Mouse (Mus musculus) forebrain, embryonic 15.5 days (tissue): Measurements from ENCODE around the gene Gatad1. TPM values are rescaled to one million over a fixed set of nuclear protein-coding genes. Genes with fewer than 3 reads are reported as not detected.

ENCODE experiments used
- ATAC-seq: fragments of 200-750 bp; cut with Nextera tagmentation; replicated peaks from 2 replicates; pipeline ENCODE4 v1.8.0; 2017; ENCODE audit warnings: mild to moderate bottlenecking, moderate TSS enrichment, moderate library complexity
- H3K27ac ChIP-seq: fragments of 300-500 bp; sonication (generic); replicated peaks from 2 replicates; pipeline ENCODE4 v1.5.1; 2015; ENCODE audit warnings: mild to moderate bottlenecking, inconsistent platforms
- H3K27me3 ChIP-seq: fragments of 300-500 bp; sonication (generic); 2 replicates; pipeline ENCODE4 v1.6.1; 2015; ENCODE audit warnings: inconsistent platforms
- H3K36me3 ChIP-seq: fragments of 300-500 bp; sonication (generic); 2 replicates; pipeline ENCODE4 v1.6.1; 2015; ENCODE audit warnings: mild to moderate bottlenecking, inconsistent platforms
- H3K4me1 ChIP-seq: fragments of 300-500 bp; sonication (generic); 2 replicates; pipeline ENCODE4 v1.6.1; 2015; ENCODE audit warnings: inconsistent platforms
- H3K4me2 ChIP-seq: fragments of 300-500 bp; sonication (generic); replicated peaks from 2 replicates; pipeline ENCODE4 v1.6.1; 2015; ENCODE audit warnings: mild to moderate bottlenecking, inconsistent platforms
- H3K4me3 ChIP-seq: fragments of 300-500 bp; sonication (generic); 2 replicates; pipeline ENCODE4 v1.5.1; 2015; ENCODE audit warnings: mild to moderate bottlenecking, inconsistent platforms
- H3K9ac ChIP-seq: fragments of 300-500 bp; sonication (generic); replicated peaks from 2 replicates; pipeline ENCODE4 v1.6.1; 2015; ENCODE audit warnings: mild to moderate bottlenecking, inconsistent platforms
- H3K9me3 ChIP-seq: fragments of 300-500 bp; sonication (generic); 2 replicates; pipeline ENCODE4 v1.6.1; 2016; ENCODE audit warnings: inconsistent platforms
- WGBS: fragments of 180-500 bp; shearing (Covaris S2); methylation state at CpG from one replicate; pipeline ENCODE4 v1.1.7; 2015; ENCODE audit warnings: mixed read lengths; 5-methylcytosine and 5-hydroxymethylcytosine counted together
- polyA plus RNA-seq: library from polyadenylated mRNA; unstranded; fragments of >200 nt; fragmentation: Nextera tagmentation; extraction: Ambion mirVana; gene quantifications from 2 replicates; pipeline ENCODE4 v1.2.1, GENCODE M21; 2015

Gene Gatad1
- polyA plus RNA-seq, 1 experiment from 2014 or later: 58.6 TPM

GRCm38 (mm10) chr5:3651621-3652020, 5.4 kb downstream of the Gatad1 start:
- no peak overlapping the region for H3K27ac ChIP-seq
- H3K9me3 ChIP-seq: no peaks in the 10 kb centered on the region
- WGBS: 91% methylated on average over 5 of the region's 5 CpGs
- H3K9ac ChIP-seq: no peak overlapping the region
- ATAC-seq: no peak
- no peaks in the 10 kb centered on the region for H3K36me3 ChIP-seq
- H3K27me3 ChIP-seq: no peaks in the 10 kb centered on the region
- peaks cover 5% of the 10 kb centered on the region for H3K4me1 ChIP-seq
- no peak overlapping the region for H3K4me3 ChIP-seq
- no peak overlapping the region for H3K4me2 ChIP-seq

GRCm38 (mm10) chr5:3650881-3651280, 6.1 kb downstream of the Gatad1 start, which contains the start of gene Tmbim7:
TSS of gene Tmbim7 (plus strand) at chr5:3651181.
- Histone ChIP-seq H3K36me3 (no peaks in the 10 kb centered on the region), H3K27me3 (no peaks in the 10 kb centered on the region), H3K9ac (no peak within 1 kb of the TSS), H3K27ac (no peak within 1 kb of the TSS), H3K4me1 (peaks cover 8% of the 10 kb centered on the region), H3K9me3 (no peaks in the 10 kb centered on the region), H3K4me2 (no peak within 1 kb of the TSS), H3K4me3 (no peak within 1 kb of the TSS)
- no peak for ATAC-seq
- WGBS: 63% methylated on average over 6 of the region's 6 CpGs

- Histone ChIP-seq H3K9ac (no peak overlapping the region), H3K4me2 (no peak overlapping the region), H3K27me3 (no peaks in the 10 kb centered on the region), H3K4me3 (no peak overlapping the region), H3K27ac (no peak overlapping the region), H3K4me1 (peaks cover 15% of the 10 kb centered on the region), H3K36me3 (peaks cover 9% of the 10 kb centered on the region), H3K9me3 (no peaks in the 10 kb centered on the region)
- WGBS: 72% methylated on average over 4 of the region's 4 CpGs
- ATAC-seq: no peak
Observed at GRCm38 (mm10) chr5:3648849-3649210, 8.2 kb downstream of the Gatad1 start.

- H3K4me3 ChIP-seq: peak overlapping the region; percentile 93; the same call in 1 of the 2 replicates
Observed at GRCm38 (mm10) chr5:3648206-3648848, 8.7 kb downstream of the Gatad1 start.

GRCm38 (mm10) chr5:3647708-3648121, 9.3 kb downstream of the Gatad1 start:
- H3K4me1 ChIP-seq: peaks cover 15% of the 10 kb centered on the region
- peak overlapping the region; percentile 84 for H3K9ac ChIP-seq
- 0% methylated on average over 24 of the region's 46 CpGs for WGBS
- peak overlapping the region; percentile 49 for H3K4me2 ChIP-seq
- no peaks in the 10 kb centered on the region for H3K27me3 ChIP-seq
- peak overlapping the region; percentile 93 for H3K4me3 ChIP-seq
- H3K9me3 ChIP-seq: no peaks in the 10 kb centered on the region
- ATAC-seq: peak; percentile 96
- peak overlapping the region; percentile 85 for H3K27ac ChIP-seq
- H3K36me3 ChIP-seq: peaks cover 15% of the 10 kb centered on the region

More at GRCm38 (mm10) chr5:3648206-3648848, 8.7 kb downstream of the Gatad1 start:
- Histone ChIP-seq H3K27ac (no peak overlapping the region), H3K27me3 (no peaks in the 10 kb centered on the region), H3K4me1 (peaks cover 15% of the 10 kb centered on the region), H3K9me3 (no peaks in the 10 kb centered on the region), H3K4me2 (peak overlapping the region; percentile 49; the same call in 1 of the 2 replicates), H3K36me3 (peaks cover 11% of the 10 kb centered on the region), H3K9ac (no peak overlapping the region)
- WGBS: 58% methylated on average over 4 of the region's 4 CpGs
- ATAC-seq: peak; percentile 11

- H3K9ac ChIP-seq: peak overlapping the region; percentile 84
- no peaks in the 10 kb centered on the region for H3K9me3 ChIP-seq
- H3K4me1 ChIP-seq: peaks cover 15% of the 10 kb centered on the region
- no peaks in the 10 kb centered on the region for H3K27me3 ChIP-seq
- H3K4me3 ChIP-seq: peak overlapping the region; percentile 93
- under 1% methylated on average over 60 of the region's 60 CpGs for WGBS
- ATAC-seq: peak; percentile 87
- H3K36me3 ChIP-seq: peaks cover 19% of the 10 kb centered on the region
- peak overlapping the region; percentile 49 for H3K4me2 ChIP-seq
- peak overlapping the region; percentile 85 for H3K27ac ChIP-seq
Observed at GRCm38 (mm10) chr5:3646991-3647707, 9.8 kb downstream of the Gatad1 start.

GRCm38 (mm10) chr5:3646539-3646938, 10.4 kb downstream of the Gatad1 start:
- Histone ChIP-seq H3K27me3 (no peaks in the 10 kb centered on the region), H3K36me3 (peaks cover 22% of the 10 kb centered on the region), H3K27ac (no peak overlapping the region), H3K4me1 (peaks cover 15% of the 10 kb centered on the region), H3K9me3 (no peaks in the 10 kb centered on the region), H3K4me2 (peak overlapping the region; percentile 49), H3K9ac (peak overlapping the region; percentile 84; the same call in 1 of the 2 replicates), H3K4me3 (peak overlapping the region; percentile 93)
- 22% methylated on average over 6 of the region's 6 CpGs for WGBS
- ATAC-seq: no peak

- H3K9ac ChIP-seq: 0 out of 2 replicates have a peak overlapping the region, but pooled peaks have one; percentile 4
- WGBS: 87% methylated on average over 6 of the region's 6 CpGs
- H3K27ac ChIP-seq: no peak overlapping the region
- no peaks in the 10 kb centered on the region for H3K27me3 ChIP-seq
- H3K9me3 ChIP-seq: no peaks in the 10 kb centered on the region
- H3K4me2 ChIP-seq: no peak overlapping the region
- peaks cover 30% of the 10 kb centered on the region for H3K36me3 ChIP-seq
- peaks cover 15% of the 10 kb centered on the region for H3K4me1 ChIP-seq
- no peak for ATAC-seq
- H3K4me3 ChIP-seq: no peak overlapping the region
Observed at GRCm38 (mm10) chr5:3645326-3645725, 11.7 kb downstream of the Gatad1 start.

- Histone ChIP-seq H3K4me1 (peaks cover 15% of the 10 kb centered on the region), H3K9ac (no peak overlapping the region), H3K4me3 (no peak overlapping the region), H3K27me3 (no peaks in the 10 kb centered on the region), H3K4me2 (no peak overlapping the region), H3K9me3 (no peaks in the 10 kb centered on the region), H3K36me3 (peaks cover 30% of the 10 kb centered on the region), H3K27ac (no peak overlapping the region)
- WGBS: 96% methylated on average over 6 of the region's 6 CpGs
- ATAC-seq: no peak
Observed at GRCm38 (mm10) chr5:3644621-3645020, 12.4 kb downstream of the Gatad1 start.

GRCm38 (mm10) chr5:3635286-3635685, 21.7 kb downstream of the Gatad1 start:
- peaks cover 30% of the 10 kb centered on the region; the same call in 1 of the 2 replicates for H3K36me3 ChIP-seq
- 89% methylated on average over 8 of the region's 8 CpGs for WGBS

GRCm38 (mm10) chr5:3633951-3634350, 23.0 kb downstream of the Gatad1 start:
- Histone ChIP-seq H3K9ac (no peak overlapping the region), H3K27me3 (no peaks in the 10 kb centered on the region), H3K4me1 (no peaks in the 10 kb centered on the region), H3K36me3 (peaks cover 33% of the 10 kb centered on the region; the same call in 1 of the 2 replicates), H3K9me3 (no peaks in the 10 kb centered on the region), H3K4me2 (no peak overlapping the region), H3K4me3 (no peak overlapping the region), H3K27ac (no peak overlapping the region)
- 78% methylated on average over 4 of the region's 4 CpGs for WGBS
- ATAC-seq: no peak

More at GRCm38 (mm10) chr5:3635286-3635685, 21.7 kb downstream of the Gatad1 start:
- Histone ChIP-seq H3K27ac (no peak overlapping the region), H3K4me3 (no peak overlapping the region), H3K4me2 (no peak overlapping the region), H3K27me3 (no peaks in the 10 kb centered on the region), H3K9ac (no peak overlapping the region), H3K9me3 (no peaks in the 10 kb centered on the region), H3K4me1 (no peaks in the 10 kb centered on the region)
- no peak for ATAC-seq

GRCm38 (mm10) chr5:3633315-3633714, 23.7 kb downstream of the Gatad1 start:
- Histone ChIP-seq H3K36me3 (peaks cover 33% of the 10 kb centered on the region; the same call in 1 of the 2 replicates), H3K4me3 (no peak overlapping the region), H3K27me3 (no peaks in the 10 kb centered on the region), H3K9me3 (no peaks in the 10 kb centered on the region), H3K4me2 (no peak overlapping the region), H3K9ac (no peak overlapping the region), H3K27ac (no peak overlapping the region), H3K4me1 (no peaks in the 10 kb centered on the region)
- WGBS: 94% methylated on average over 13 of the region's 13 CpGs
- no peak for ATAC-seq
